Mouse (Mus musculus): ENCODE data around the gene Dgkz.

Gene Dgkz

DNA sequence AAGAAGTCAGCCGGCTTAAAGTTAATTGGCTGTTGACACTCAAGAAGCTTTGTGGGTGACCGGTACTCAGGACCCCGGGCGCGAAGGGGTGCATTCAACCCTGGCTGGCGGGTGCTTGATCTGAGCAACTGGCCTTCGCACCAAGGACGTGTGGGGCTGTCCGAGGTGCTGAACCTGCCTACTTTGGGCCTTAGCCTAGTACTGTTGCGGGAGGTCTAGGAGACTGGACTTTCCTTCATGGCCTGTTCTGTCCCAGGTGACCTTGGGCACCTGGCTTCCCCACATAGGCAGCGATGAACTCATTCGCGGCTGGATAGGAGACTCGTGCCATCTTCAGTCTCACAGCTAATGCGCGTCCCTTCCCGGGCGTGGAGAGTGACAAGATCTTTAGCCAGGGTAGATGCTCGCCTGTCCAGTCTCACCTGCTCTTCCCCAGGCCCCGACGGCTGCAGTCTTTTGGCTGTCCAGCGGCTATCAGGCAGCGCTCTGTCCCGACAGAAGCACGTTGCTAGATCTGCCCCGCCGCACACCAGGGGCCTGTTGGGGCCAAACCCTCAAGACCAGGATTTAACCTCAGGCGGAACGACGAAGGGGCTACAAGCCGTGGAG is 54.4 kb downstream of the Dgkz start:
- 6% methylated on average over 31 of the region's 31 CpGs for WGBS

DNA sequence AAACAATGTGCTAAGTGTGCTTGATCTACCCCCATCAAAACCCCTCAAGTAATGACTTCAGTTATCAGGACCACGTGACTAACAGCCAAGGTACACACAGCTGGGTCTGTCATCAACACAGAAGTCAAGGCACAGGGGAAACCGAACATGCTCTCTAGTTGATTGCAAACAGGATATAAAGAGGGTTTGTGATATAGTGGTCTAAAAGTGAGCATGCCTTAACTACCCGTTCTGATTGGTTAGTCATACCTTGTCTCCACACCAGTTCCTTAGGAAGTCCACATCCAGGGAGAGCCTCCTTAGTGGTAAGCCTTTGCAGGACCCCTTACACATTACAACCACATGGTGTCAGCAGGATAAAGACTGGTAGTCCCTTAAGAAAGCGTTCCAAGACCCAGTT is 55.5 kb downstream of the Dgkz start:
- 57% methylated on average over 4 of the region's 4 CpGs for WGBS

DNA sequence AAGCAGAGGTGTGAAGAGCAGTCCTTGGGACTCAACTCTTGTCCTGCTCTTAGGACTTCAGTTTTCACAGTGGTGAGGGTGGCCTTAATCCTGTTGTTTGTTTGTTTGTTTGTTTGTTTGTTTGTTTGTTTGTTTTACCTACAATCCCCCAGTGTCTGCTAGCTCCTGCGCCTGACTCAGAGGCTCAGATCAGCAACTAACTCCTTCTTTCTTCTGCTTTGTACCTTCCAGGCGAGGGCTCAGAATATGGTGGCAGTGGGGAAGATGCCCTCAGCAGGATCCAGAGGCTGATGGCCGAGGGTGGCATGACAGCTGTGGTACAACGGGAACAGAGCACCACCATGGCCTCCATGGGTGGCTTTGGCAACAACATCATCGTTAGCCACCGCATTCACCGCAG is 58.6 kb downstream of the Dgkz start:
- WGBS = 85% methylated on average over 7 of the region's 7 CpGs

DNA sequence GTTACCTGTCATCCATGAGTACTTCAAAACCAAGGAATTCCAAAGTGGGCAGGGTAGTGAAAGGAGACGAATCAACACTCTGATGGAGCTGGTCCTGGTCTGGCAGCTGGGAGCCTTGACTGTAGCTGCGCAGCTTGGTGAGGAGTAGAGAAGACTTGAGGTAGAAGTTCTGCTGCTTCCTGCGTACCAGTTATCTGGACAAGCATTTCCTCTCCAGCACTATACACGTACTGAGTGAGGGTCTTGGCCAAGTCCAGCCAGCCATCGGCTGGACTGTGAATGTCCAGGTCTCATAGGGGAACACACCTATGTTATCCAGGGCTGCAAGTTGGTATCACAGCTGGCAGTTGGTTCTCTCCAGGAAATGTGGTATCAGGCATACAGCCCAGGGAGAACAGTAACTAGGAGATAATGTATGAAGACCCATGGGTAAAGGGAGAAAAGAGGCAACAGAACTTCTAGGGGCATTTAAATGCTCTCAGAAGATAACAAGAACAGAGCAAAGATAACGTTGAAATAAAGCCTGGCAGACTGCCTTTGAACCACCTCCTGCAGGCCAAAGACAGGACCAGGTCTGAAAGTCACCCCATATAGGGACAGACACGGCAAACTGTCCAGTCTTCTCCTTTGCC is 59.2 kb downstream of the Dgkz start:
- WGBS = 84% methylated on average over 7 of the region's 7 CpGs

DNA sequence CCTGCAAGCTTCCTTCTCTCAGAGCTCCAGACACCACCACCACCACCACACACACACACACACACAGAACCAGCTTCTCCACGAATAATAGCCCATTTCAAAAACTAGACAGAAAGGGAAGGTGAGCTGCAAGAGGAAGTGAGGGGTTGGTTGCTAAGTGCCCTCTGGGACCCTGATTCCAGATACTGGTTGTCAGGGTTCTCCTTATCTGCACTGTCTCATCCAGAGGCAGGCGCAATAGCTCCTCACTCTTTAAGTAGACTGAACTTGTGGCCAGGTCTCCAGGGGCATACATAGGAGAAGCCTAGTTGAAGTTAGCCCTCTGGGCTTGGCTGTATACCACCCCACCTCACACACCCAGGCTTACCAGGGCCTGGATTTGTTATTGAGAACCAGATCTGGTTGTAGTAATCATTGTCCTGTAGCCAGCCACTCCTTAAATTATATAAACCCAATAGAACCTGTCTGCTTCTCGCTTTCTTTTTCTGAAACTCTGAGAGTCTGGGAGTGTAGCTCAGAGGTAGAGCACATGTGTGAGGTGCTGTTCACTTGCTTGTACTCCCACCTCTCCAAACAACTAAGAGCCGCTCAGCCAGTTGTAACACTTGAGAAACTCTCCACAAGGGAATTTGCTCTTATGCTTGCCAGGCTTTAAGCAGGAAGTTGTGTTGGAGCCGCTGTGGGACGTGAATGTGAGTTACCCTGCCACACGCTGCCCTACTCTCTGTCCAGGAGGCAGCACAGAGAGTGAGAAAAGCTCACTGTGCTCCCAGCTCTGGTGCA is 62.1 kb downstream of the Dgkz start:
- WGBS = 78% methylated on average over 7 of the region's 7 CpGs

DNA sequence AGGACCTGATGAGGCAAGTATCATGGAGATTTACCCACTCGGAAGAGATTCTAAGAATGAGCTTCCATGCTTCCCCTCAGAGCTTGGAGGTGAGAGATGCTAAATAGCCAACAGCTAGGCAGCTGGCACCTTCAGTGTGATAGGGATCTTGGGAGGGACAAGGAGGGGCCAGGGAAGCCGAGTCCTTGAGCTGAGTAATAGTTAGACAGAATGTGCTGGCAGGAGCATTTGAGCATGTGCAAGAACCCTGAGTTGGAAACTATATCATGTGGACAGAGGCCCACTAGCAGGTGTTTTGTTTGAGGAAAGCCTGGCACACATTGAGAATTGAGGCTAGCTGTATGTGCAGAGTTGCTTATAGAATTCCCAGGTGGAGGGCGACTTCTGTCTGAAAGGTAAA is 63.0 kb downstream of the Dgkz start:
- WGBS = 62% methylated on average over 3 of the region's 3 CpGs

DNA sequence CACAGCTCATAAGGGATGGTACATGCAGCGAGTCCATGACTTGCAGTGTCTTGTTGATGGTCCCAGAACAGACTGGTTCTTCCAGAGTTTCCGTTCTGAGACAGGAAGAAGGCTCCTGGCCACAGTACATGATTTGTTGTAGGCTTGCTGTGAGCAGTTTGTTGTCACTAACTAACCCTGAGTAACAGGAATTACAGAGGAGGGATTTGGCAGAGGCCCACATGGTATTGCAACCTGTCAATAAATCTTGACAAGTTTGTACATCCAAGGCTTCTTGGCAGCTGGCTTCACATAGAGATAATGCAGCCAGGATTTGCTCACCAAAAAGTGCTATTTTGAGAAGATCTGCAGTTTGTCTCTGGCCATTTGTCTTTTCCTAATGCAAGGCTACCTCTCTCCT is 69.5 kb downstream of the Dgkz start:
- WGBS = 77% methylated on average over 2 of the region's 2 CpGs

DNA sequence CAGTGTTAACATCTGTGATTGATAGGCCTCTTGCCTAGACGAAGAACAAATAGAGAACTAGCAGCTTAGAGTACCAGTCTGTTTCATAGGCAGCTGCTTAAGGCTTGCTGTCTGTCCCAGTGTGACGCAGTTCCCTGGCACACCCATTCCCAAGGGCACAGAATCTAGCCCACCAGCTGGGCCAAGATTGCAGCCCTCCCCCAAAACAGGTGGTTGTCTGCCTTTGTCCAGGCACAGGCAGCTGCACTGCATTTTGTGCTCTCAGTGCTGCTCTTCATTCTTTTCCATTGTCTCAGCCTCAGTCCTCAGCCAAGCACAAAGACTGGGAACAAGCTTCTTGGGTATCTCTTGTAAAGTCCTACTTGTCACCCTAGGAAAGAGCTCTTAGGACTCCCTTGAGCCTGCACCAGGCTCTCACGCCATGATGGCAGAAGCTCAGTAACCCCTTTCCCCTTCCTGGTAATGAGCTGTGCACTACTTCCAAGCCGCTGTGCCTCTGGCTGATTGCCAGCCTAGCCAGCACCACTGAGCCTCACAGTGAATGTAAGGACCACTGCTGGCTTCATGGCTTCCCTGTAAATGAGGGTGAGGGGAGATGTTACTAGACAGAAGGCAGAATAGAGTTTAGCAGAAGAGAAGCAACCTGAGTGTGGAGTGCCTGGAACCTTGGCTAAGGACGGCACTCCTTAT is 70.9 kb downstream of the Dgkz start:
- 50% methylated on average over 5 of the region's 5 CpGs for WGBS

DNA sequence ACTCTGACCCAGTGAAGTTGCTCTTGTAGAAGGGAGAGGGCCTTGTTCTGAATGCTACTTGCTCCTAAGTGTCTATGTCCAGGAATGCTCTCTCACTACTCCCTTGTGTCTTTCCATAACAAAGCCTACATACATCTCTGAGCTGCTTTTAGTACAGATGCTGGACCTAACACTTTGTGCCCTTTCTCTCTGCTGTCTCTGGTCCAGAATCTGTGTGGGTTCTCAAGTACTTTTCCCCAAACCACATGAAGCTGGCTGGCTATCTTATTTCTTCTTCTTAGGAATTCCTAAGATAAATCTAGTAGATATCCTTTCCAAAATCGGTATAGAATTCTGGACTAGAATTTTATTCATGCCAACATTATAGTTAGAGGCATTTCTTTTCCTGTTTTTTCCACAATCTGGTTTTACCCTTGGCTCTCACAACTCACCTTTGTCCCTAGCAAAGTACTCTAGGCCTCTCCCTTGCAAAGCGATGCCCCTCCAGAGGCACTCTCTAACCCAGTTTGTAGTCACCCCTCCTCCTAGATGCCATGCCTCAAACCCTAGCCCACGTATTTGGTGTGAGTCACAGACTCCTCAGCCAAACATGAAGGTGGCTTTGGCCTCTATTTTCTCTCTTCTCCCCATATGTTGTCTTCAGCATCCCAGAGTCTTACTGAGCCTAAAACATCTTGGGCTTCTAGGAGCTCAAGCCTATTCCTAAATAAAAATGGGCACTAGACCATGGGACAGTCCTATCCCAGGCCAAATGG is 72.3 kb downstream of the Dgkz start:
- WGBS = 58% methylated on average over 3 of the region's 3 CpGs

DNA sequence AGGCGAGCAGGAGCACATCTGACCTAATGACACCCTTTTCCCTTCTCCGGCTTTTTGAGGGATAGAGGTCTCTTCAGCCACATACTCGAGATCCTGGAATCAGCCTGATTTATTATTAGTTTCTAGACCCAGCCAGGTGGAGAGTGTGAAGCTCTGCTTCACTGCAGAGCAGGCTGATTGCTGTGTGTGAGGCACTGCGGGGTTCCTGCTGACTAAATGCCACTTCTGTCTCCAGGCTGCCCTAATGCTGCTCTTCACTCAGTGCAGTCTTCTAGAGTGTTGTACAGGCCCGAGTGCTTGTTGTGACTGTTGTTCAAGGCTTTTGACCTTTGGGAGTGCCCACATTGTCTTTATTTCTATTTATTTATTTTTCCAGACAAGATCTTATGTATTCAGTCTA is 73.3 kb downstream of the Dgkz start:
- 58% methylated on average over 5 of the region's 5 CpGs for WGBS

DNA sequence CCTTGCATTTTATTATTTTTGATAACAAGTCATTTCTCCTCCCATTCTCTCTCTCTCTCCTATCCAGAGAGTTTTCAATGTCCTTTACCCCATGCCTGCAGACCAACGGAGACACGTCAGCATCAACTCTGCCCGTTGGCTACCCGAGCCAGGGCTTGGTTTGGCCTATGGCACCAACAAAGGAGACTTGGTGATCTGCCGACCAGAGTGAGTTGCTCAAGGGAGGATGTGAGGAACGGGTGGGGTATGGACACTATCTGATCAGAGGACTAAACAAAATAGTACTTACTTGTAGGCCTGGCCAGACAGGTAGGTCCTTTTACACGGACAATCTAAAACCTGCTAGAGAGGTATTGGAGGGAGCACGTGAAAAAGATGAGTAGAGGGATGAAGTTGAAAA is 75.2 kb downstream of the Dgkz start:
- 93% methylated on average over 8 of the region's 8 CpGs for WGBS

DNA sequence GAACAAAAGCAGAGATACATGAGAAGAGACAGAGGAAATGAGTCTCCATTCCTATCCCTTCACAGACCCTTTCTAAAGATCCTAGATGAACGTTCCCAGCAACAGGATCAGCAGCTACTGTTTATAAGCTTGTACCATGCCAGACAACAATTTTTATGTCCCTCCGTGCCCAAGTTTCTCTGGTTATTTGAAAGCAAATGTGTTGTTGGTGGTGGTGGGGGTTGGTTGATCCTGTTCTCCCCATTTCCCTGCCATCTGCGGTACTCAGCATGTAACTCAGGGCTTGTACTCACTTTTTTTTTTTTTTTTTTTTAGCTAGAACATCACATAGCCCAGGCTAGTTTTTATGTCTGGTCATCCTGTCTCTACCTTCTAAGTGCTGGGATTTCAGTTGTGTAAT is 76.5 kb downstream of the Dgkz start:
- 76% methylated on average over 3 of the region's 3 CpGs for WGBS

DNA sequence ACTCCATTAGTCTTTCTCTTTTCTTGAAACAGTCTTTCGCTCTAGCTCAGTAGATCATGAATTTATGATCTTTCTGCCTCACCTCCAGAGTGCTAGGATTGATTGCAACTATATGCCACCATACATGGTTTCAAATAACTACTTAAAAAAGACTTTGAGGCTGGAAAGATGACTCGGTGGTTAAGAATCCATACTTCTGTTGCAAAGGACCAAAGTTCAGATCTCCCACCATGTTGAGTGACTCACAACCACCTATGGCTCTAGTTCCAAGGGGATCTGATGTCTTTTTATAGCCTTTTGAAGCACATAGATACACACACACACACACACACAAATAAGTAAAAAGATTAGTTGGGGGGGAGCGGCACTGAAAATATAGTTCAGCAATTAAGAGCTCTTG is 80.3 kb downstream of the Dgkz start:
- 94% methylated on average over 3 of the region's 3 CpGs for WGBS

DNA sequence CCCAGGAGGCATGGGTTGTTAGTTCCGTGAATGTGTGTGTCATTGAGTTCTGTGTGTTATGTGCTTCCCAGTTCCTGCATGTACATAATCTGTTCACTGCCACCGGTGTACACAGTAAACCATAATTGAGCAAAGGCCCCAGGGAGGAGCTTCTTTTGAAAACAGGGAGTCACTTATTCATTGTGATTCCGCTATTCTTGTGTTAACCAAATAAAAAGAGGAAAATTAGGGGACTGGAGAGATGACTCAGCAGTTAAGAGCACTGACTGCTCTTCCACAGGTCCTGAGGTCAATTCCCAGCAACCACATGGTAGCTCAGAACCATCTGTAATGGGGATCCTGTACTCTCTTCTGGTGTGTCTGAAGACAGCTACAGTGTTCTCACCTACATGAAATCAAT is 80.9 kb downstream of the Dgkz start:
- 88% methylated on average over 3 of the region's 3 CpGs for WGBS

DNA sequence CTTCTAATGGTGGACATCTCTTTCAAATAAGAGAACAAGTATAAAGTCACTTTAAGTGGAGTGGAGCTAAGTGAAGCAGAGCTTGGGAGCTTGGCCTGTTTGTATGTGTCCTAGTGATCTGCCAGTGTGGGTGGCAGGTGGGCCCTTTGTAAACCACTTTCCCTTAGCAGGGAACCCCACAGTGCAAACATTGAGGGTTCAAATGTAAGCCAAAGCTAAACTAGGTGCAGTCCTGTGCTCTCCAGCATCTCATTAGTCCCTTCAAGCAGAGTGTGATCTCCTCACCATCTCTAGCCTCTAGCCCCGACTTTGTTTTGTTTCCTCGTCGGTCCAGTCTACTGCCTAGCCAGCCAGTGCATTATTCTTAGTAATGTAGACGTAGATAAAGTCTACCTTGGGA is 91.0 kb downstream of the Dgkz start:
- WGBS = 75% methylated on average over 4 of the region's 4 CpGs

DNA sequence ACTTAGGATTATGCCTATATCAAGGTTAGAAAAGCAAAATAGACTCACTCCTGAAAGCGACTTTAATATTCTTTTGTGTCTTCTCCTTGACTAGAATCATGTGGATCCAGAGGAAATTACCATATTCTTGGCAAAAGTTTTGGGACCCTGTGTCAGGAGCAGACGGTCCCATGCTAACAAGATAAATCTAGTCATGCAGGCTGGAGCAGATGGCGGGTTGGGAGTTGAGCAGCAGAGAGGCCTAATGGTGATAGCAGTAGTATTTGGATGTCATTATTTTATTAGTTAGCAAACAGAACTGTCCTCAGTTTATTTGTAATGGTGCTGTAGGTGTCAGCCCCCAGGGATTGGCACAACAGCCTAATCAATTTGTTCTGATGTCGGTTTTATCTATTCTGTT is 91.7 kb downstream of the Dgkz start:
- 77% methylated on average over 4 of the region's 4 CpGs for WGBS

All from cerebral cortex, adult 2 months (tissue).